Mouse (Mus musculus) large intestine, adult 2 months (tissue): ENCODE data around the gene Clca4a. TPM values are rescaled to one million over a fixed set of nuclear protein-coding genes. Genes with fewer than 3 reads are reported as not detected.

Experiments
- polyA plus RNA-seq: library from polyadenylated mRNA; depleted of rRNA; stranded (reverse); fragments of >200 nt; gene quantifications from 2 replicates; pipeline ENCODE4 v1.2.3, GENCODE M21; 2012; rRNA removed

Clca4a gene
- polyA plus RNA-seq, 1 experiment: 102 TPM

Other genes starting within 250 kb of the Clca4a start
- 3.4 and 7.0 TPM in 2 replicates for gene Clca3a1, start 214.1 kb downstream of the Clca4a start, polyA plus RNA-seq
- gene Clca3a2, start 155.6 kb downstream of the Clca4a start, polyA plus RNA-seq: 8.8 and 15.4 TPM in 2 replicates
- gene Clca3b, start 125.7 kb downstream of the Clca4a start, polyA plus RNA-seq: 110 and 175 TPM in 2 replicates
- gene Clca4b, start 42.5 kb downstream of the Clca4a start, polyA plus RNA-seq: 217 and 446 TPM in 2 replicates
- gene Clca1, start 57.7 kb upstream of the Clca4a start, polyA plus RNA-seq: 539 and 585 TPM in 2 replicates
- gene Clca2, start 124.4 kb upstream of the Clca4a start, polyA plus RNA-seq: 0.11 and 0.18 TPM in 2 replicates
- 1.5 and 2.3 TPM in 2 replicates for gene Odf2l, start 143.5 kb upstream of the Clca4a start, polyA plus RNA-seq